Mouse (Mus musculus) ovary, postnatal 10 days (tissue): ENCODE results near the gene Tuba3a.

Source experiments
- DNase-seq: peaks from one replicate; pipeline ENCODE4 v3.0.0; 2022; ENCODE audit warnings: low spot score

Tuba3a gene

DNA sequence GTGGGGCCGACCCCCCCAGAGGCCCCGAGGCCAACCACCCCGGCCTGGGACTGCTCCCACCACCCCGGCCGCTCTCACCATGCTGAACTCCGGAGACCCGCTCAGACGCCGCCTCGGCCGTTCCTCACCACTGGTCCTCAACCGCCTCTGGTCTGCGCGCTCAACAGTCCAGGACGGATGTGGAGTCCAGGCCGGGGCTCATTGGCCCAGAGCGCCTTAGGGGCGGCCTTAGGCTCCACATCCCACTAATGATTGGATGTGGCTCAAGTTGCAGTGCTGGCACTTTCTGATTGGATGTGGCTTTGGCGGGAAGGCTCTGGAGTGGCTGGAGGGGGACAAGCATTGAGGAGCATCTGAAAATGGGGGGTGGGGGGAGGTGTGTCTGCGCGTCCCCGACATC lies at the start of gene Tuba3a:
Gene Tuba3a, minus strand, starts transcription at position 153 of the 400 bp plus-strand sequence.
- no peak for DNase-seq

- no peak for DNase-seq
Observed at GRCm38 (mm10) chr6:125334356-125334755, 48.5 kb upstream of the Tuba3a start.

DNA sequence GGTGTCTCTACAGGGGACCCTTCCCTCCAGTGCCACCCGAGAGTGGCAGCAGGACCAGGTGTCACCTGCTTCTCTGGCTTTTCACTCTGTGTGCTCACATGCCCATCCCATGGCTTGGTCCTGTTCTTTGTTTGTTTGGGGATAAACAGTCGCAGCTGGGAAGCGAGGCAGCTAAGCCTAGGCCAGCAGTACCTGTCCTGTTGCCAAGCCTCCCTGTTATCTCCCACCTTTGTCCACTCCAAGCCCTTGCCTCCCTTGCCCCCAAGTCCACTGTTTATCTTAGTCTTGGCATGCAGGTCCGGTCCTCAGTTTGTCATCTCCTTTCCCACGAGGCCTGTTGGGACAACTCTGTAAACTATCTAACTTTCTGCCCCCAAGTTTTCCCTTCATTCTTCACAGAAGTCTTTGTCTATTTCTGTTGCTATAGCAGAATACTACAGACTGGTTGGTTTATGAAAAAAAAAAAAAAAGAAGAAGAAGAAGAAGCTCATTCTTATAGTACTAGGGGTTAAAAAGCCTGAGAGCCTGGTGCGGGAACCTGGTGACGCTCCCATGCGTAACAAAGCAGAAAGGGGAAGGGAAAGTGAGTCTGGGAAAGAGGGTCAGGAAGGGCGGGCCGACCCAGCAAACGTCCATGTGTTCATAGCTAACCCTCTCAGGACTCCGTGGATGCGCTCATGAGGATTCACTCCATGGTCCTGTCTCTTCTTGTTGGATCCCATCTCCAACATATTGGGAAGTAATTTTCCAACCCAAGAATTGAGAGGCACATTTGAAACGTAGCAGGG lies 47.5 kb upstream of the Tuba3a start:
- DNase-seq, result no peak

DNA sequence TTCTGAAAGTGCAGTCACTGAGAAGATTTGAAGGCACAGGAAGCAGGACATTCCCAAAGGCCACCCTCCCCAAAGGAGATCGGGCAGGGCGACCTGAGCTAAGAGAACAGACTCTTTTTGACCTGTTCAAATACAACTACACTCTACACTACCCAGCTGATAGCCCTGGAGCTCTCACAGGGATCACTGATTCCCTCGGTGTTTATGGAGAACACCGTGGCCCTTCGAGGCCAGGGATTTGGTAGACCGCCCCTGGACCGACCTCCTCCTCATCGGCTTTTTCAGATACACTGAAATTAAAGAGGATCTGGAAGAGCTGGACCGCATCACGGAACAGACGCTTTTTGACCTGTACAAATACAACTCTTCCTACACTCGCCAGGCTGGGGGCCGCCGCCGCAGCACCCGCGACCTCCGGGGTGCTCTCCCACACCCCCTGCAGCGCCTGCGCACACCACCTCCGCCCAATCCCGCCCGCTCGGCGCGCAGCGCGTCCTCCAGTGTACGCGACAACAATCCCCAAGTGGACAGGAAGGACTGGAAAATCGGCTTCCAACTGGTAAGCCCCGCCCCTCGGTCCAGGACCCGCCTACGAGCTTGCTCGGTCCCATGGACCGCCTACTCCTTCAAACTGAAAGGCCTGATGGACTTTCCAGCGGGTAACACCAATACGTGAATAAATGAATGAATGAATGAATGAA lies 44.9 kb upstream of the Tuba3a start:
- DNase-seq, result peak; percentile 70

GRCm38 (mm10) chr6:125328243-125328642 lies 42.4 kb upstream of the Tuba3a start:
- DNase-seq, result no peak

- DNase-seq, result no peak
Observed at GRCm38 (mm10) chr6:125325337-125325736, 39.5 kb upstream of the Tuba3a start.

DNA sequence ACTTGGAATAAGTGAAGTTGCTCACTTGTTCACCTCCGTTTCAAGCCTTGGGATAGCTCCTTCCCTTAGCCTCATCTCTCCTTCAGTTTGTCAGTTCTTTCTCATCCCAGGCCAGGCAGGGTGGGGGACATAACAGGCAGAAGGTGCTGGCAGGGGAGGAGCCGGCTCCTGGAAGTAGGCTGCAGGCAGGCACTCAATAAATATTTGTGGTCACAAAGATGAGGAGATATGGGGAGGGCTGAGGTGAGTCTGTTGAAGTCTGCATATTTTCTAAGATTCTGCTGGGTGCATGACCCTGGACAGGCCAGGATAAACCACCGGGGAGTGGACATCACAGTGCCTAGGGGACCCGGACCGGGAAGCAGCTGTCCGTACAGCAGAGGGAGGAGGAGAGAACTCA lies 37.7 kb upstream of the Tuba3a start:
- no peak for DNase-seq

DNA sequence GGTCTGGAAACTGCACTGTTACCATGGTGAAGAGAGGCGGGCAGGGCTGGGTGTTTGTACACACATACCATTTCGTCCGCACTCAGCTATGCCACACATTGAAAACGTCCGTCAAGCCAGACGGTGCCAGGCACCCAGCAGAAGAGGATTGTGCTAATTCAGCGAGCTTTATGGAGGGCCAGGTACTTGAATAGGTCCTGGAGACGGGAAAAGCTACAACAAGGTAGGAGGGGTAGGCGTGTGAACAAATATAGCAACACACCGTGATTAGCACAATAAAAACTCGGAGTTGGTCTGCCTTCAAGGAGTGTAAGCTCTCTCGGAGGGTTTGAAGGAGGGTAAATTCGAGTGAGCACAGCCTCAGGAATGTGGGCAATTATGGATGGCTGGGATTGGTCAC lies 37.0 kb upstream of the Tuba3a start:
- no peak for DNase-seq

DNA sequence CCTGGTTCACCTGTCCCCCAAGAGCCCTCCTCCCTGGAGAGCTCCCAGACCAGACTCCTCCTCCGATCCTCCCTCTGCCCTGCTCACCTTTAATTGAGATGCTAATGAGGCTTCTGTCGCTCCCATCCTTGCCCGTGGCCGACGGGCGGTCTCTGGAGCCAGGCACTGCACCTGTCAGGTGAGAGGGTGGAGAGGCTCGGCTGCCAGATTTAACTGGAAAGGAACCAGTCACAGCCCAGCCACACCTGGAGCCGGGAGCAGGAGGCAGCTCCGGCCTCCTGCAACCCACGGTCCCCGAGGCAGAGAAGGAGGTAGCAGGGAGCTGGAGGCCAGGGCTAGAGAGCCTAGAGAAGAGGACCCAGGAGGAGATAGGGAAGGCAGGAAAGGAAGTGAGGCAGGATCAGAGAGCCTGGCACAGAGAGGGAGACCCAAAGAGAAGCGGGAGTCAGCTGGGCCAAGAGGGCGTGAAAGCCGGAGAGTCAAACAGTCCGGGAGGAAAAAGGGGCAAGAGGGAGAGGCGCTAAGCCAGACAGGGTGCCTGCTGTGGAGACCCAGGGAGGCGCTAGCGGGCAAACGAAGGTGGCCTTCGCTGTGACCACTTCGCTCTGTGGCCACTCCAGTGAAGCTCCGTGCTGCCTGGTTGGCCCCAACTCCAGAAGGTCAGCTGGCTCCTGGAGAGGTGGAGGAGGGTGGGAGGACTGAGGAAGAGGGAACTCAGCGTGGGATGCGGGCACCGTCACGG lies 35.4 kb upstream of the Tuba3a start:
- DNase-seq, result no peak

GRCm38 (mm10) chr6:125320323-125320722 lies 34.5 kb upstream of the Tuba3a start, which contains the start of gene Scnn1a:
TSS of gene Scnn1a (plus strand) at chr6:125320659.
- no peak for DNase-seq

- DNase-seq, result no peak
Observed at GRCm38 (mm10) chr6:125319919-125320296, 34.1 kb upstream of the Tuba3a start.

DNA sequence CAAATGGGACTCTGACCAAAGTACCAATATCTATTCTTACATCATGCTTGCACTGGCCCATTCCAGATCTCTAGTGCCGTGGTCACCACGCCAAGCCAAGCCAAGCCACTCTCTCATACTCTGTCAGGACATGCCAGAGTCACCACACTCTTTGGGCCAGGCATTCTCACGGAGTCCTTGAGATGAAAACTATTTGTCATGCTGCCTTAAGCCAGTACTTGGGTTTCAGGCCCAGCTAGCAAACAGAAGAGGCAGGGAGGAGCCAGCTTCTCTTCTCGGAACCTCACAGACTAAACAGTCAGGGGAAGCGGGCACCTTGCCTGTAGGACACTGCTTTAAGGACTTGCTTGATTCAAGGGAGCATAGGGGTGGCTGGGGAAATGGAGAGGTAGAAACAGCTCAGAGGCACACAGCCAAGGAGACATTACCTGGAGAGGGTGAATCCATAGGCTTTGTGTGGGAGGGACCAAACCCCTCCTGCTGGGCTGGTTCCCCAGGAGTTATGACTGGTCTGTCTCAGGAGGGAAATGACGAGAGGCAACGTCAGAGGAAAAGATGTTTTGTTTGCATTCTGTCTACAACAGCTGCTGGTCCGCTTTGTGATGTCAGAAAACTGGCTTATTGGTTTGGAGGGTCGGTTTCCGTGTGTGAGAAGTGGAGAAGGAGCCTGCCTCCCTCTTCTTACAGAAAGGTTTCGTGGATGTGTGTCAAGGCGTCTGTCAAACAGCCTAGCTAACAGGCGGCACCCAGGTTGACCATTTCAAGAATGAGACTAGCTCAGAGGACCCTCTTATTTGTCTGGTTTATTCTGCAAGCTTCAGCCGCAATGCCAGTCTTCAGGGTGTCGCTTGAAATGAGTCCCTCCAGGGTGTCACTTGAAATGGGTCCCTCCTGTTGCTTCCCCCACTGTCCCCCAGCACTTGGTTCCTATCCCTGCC lies 33.4 kb upstream of the Tuba3a start:
- DNase-seq, result no peak

DNA sequence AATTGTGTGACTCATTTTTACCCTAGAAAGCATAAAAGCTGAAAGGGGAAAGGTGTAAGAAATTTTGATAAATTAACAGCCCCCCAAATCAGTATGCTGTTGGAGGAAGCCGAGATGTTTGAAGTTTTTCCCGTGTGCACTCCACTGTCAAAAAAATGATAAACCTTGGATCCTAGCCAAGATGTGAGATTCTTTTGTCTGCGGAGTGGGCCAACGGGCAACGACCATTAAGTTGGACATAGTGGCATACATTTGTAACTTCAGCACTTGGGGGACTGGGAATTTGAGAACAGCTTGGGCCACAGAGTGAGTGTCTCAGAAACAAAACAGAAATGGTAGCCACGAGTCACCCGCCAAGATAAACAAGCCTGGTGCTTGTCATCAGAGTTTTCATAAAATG lies 31.2 kb upstream of the Tuba3a start:
- no peak for DNase-seq

DNA sequence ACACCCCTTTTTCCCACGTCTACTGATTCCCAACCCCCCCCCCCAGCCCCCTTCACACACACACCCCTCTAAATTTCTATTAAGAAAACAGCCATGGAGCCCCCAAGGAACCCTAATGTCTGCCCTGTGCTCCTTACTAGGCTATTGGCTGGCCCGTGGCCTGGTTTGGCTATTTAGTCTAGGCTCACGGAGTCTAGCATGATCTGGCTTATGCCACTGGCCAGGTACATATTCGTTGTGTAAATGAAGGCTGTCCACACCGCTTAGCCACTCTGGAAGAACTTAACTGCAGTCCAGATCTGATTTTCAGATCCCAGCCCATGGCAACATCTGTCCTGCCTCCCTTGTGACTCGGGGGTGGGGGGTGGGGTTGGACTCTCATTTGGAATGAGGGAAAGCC lies 28.9 kb upstream of the Tuba3a start:
- DNase-seq, result no peak

GRCm38 (mm10) chr6:125314231-125314563 lies 28.4 kb upstream of the Tuba3a start:
- no peak for DNase-seq

DNA sequence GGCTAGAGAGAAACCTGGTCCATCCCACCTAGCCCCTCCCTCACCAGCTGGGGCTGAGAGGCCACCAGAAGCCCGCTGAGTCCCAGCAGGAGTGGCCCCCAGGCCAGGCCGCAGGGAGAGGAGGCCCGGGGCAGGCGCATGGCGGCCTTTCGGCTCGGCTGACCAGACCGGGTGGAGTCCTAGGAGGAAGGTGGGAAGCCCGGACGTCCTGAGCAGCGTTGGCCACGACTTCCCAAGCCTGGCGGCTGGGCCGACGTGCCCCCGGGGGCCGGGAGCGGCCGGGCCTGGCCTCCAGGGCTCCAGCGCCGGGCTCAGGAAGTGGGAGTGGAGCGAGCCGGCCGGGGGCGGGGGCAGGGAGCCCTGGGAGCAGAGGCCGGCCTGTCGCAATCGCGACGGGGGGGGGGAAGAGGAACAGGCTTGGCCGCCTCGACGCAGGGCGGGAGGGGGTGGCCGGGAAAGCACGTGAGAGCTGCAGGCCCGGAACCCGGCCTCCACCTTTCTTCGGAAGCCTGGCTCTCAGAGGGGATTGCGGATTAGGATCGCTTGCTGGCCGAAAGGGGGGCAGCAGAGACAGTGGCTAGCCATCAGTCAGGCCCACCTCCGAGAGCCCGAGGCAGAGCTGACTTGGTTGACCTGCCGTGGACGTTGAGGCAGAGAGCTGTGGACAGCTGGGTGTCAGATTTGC lies 27.8 kb upstream of the Tuba3a start, which contains the start of gene Ltbr:
Gene Ltbr, minus strand, starts transcription at position 340 of the 685 bp plus-strand sequence.
- DNase-seq, result peak; percentile 69

DNA sequence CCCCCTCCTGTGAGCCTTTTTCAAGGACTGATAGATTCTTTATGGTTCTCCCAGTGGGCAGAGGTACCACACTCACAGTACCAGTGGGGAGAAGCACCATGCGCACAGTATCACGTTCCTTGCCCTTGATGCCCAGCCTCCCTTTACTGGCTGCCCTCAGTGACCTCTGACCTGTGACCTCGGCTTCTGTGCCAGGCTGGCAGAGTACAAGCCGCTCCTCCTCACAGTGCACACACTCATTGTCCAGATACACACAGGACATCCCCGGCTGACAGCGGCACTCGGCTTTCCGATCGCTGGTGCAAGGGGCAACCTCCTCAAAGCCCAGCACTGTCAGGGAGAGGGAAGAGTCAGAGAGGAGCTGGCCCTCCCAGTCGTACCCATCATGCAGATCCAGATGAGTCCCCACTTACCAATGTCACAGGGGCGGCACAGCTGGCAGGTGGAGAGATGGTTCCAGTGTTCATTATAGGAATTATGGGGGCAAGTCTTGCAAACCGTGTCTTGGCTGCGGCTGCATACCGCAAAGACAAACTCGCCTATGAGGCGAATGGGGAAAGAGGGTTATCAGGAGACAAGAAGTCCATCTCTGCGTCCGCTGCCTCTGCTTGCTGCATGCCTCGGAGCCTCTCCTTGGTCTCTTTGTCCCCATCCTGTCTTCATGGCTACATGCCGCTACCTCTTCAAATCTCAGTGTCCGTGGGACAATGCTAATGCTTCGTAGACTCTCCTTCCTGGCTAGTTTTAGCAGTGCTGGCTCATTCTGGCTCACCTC lies 26.9 kb upstream of the Tuba3a start:
- DNase-seq, result no peak

DNA sequence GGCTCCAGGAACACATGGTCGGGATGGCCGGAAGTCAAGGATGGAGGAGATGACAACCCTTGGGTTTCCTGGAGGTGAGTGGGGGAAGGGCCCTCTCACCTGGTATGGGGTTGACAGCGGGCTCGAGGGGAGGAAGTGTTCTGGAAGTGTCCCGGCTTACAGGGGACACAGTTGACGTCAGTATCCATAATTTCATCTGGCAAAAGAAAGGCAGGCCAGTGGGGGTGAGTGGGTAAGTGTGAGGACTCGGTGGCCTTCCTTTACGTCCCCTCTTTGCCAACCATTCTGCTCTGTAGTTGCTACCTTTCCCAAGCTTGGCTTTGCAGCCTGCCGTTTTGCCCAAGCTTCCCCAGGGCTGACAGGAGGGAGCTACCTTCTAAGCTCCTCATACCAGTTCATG lies 26.3 kb upstream of the Tuba3a start:
- no peak for DNase-seq

DNA sequence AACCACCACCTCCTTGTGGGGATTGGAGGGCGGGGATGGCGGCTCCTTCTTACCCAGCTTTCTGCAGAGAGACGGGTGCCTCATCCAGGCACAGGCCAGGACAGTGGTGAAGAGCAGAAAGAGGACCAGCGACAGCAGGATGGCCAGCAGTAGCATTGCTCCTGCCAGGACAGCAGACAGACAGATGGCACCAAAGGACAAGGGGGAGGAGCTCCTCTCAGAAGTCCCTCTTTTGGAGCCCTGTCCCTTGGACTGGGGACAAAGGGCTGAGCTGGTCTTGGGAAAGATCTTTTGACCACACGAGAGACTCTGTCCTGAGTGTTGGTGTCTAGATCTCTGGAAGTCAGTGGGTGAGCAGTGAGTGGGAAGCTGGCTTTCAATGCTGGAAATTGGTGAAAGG lies 23.6 kb upstream of the Tuba3a start:
- no peak for DNase-seq

DNA sequence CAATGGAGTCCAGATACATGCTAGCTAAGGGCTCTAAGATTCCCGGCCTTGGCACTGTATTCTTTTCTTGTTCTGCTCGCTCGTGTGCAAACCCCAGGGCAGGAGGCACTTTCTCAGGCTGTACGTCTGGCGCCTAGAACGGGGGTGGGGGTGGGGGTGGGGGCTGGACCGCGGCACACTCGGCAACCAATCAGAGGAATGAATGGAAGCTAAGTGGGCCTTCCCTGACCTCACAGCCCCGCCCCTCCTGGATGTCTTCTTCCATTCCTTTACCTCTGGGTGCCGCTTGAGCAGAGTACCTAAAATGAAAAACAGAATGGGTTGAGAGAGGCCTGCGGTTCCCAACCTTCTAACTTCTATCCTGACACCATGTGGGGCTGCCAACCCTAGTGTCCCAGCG lies 23.1 kb upstream of the Tuba3a start:
- no peak for DNase-seq
